Mouse (Mus musculus) ZHBTc4 (cell line): ENCODE measurements around the gene Lgmn.

Experiments used
- DNase-seq: peaks from one replicate; pipeline ENCODE4 v3.0.0-alpha.2; 2011; ENCODE audit warnings: low read depth, low spot score

Gene Lgmn

DNA sequence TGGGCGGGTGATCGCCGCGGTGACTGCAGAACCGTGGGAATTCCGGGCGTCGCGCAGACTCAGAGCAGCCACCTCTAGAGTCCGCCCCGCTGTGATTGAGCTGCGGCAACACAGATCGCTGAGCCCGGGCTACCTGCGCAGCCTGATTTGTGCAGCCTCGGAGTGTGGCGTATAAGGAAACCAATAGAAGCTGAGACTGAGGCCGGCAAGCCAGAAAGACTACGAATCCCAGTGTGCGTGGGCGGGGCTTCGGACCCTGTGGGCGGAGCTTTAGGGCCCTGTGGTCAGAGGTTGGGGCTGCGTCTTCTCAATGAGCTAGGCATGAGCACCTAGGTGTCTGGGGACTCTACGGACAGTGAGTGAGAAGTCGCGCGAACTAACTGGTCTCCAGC, at the start of gene Lgmn:
Gene Lgmn, minus strand, starts transcription at position 182 of the 392 bp plus-strand sequence.
- peak; percentile 99 for DNase-seq

- peak; percentile 49 for DNase-seq
These were observed 45.3 kb upstream of the Lgmn start for GRCm38 (mm10) chr12:102484946-102485345.

DNA sequence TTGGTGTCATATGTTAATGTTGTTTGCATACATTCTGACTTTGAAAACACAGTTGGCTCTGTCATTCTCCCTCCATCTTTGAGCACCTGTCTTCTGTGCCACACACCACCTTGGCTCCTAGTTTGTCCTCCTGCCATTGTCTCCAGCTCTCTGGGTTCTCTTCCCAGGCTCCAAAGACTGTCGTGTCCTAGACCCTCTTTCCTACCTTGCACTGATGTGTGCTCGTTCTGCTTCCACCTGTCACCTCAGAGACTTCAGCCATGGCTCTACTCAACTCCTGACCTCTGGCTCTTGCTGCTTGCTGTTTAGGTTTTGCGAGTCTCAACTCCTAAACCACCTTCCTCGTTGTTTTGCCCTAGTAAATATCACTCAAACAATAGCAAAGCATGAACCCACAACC, 40.9 kb upstream of the Lgmn start:
- DNase-seq = no peak

DNA sequence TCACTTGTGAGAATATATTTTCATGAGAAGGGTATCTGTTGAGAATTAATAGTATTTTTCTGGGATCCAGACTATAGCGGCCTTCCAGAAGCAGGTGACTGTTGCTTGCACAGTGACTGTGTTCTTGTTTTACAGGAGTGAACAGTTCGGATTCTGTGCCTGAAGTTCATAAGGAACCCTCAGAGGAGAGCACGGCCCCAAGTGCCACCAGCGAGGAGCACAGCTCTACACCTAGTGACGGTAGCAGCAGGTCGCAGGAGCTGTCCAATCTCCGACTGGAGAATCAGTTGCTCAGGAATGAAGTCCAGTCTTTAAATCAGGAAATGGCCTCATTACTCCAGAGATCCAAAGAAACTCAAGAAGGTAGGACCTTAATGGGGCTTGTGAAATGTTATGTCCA, 34.8 kb upstream of the Lgmn start:
- DNase-seq = no peak

DNA sequence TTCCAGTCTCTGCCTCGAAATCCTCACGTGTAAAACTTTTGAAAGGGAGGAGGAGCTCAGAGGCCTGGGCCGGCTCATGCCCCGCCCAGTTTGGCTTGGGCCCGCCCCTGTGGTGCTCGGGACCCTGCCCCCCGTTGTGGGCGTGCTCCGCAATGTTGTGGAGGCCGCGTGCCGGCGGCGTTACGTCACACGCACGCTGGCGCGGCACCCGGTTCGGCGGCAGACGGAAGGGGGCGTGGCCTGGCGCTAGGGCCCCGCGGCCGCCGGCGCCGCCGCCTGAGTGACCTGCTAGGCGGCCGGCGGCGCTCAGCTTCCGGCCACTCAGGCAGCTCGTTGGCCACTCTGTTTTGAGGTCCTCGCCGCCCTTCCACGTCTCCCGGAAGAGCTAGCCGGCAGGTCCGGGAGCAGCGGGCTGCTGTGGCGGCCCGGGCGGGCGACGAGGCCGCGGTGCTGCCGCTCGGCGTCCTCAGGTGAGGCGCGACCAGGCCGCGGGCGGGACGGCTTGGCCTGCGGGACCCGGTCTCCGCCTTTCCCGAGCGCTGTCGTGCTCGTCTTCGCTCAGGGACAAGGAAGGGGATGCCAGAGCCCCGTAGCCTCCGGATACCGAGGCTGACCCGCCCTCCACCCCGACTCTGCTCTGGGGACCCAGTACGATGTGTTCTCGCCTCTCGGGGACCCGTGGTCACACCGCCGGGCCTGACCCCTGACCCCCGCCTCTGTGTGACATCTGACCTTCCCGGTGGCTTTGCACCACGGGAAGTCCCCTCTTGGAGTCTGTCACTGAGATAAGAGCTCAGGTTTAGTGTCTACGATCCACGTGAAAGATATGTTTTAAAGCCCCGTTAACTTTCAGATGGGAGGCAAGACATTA, 29.5 kb upstream of the Lgmn start, which contains the start of gene Golga5:
Gene Golga5, plus strand, starts transcription at position 242 of the 871 bp plus-strand sequence.
- peak; percentile 98 for DNase-seq

DNA sequence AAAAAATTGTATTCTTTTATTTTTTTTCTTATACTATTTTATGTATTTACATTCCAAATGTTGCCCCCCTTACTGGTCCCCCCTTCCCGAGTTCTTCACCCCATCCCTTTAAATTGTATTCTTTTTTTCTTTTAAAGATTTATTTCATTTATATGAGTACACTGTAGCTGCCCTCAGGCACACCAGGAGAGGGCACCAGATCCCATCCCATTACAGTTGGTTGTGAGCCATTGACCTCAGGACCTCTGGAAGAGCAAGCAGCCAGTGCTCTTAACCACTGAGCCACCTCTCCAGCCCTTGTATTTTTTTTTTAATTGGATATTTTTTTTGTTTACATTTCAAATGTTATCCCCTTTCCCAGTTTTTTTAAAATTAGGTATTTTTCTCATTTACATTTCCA, 28.5 kb upstream of the Lgmn start:
- DNase-seq = peak; percentile 22

GRCm38 (mm10) chr12:102464650-102465049, 25.0 kb upstream of the Lgmn start:
- DNase-seq = peak; percentile 68

- no peak for DNase-seq
These were observed 21.6 kb upstream of the Lgmn start for GRCm38 (mm10) chr12:102461177-102461576.

DNA sequence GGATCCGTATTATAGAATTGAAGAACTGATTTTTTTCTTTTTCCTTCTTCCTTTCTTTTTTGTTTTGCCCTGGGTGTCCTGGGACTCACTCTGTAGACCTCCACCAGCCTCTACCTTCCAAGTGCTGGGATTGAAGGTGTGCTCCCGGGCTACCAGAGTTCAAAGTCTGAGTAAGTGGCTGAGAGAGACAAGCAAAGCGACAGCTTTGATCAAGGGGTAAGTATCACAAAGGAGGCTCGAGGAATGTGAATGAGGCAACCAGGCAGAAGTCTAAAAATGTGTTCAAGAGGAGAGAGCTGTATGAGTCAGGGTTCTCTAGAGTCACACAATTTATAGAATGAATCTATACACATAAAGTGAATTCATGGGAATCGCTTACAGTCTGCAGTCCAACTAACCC, 20.4 kb upstream of the Lgmn start:
- DNase-seq = no peak

DNA sequence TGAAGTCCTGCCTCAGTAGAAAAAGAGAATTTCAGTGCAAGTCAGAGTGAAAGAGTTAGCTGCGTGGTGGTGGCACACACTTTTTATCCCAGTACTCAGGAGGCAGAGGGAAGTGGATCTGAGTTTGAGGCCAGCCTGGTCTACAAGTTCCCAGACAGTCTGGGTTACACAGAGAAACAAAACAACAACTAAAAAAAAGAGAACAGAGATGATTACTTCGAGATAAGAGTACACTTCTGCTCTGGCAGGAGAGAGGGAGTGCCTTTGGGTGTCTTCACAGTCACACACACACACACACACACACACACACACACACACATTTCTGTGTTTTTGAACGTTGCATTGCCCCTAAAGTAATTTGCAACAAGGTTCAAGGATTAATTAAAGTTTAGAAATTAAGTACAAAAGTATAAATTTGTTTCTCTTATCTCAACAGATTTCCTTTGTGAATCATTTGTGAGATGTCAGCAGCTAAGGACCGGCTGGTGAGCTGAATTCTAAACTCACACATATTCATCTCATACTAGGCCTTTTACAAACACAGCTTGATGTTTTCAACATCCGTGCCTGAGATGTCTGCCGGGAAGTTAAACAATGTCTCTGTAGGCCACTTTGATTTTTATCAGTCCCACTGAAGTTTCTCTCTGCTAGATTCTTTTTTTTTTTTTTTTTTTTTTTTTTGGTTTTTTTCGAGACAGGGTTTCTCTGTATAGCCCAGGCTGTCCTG, 17.0 kb upstream of the Lgmn start:
- DNase-seq = no peak

DNA sequence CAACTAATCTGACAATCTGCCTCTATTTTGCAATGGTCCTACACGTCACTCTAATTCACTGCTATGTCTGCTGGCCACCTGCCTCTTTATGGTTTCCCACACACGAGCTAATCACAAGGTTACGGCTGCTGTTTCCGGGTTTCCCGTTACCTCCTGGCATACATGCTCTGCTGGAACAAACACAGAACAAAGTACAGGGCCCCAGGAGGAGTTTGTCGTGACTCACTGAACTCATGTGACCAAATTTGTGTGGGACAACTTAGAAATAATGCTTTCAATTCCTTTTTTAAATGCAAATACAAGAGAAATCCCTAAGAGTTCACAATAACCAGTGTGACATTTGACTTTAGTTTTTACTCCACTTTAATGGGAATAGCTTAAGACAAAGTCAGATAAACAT, 14.0 kb upstream of the Lgmn start:
- DNase-seq = no peak

DNA sequence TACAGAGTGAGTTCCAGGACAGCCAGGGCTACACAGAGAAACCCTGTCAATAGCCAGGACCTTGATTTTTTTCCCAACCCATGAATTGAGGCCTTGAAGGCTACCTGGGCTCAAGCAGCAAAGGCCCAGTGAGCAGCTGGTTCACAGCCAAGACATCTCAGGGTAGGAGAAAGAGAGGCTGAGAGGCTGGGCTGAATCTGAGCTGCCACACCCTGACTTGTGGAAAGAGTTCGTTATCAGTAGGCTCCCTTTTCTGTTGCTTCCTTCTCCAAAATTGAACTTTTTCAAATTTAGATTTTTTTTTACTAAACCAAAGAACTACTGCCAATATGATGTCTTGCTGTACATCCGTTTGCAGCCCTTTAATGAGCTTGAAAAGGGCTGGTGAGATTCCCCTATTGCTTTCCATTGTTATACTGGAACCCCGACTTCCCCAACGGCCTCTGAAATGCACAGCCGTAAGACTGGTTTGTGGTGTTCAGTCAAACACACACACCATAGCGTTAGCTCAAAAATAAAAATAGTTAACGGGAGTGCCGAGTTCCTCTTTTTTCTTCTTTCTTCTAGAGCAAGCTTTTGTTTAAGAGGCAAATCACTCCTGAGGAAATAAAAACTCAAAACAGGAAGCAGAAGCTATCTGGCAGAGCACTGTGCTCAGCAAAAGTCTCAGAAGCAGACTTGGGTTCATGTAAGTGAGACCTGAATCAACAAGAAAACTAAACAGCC, 11.7 kb upstream of the Lgmn start:
- DNase-seq = no peak

DNA sequence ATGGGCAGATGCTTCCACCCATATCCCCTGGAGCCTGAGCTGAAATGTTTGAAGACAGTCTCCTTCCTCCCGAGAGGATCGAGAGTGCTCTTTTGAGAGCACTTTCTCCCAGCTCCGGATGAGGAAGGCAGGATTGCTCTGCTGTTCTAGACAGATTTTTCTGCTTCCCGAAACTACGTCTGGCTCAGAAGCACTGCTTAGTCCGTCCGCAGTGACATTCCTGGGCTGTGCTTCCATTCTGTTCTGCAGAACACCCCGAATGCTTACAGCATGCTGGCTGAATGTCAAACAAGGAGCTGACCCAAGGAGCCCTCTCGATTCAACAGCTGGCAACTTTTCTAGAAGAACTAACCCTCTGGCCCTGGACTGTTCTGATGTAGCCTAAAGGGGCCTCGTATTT, 10.8 kb upstream of the Lgmn start:
- no peak for DNase-seq

GRCm38 (mm10) chr12:102445436-102445835, 5.8 kb upstream of the Lgmn start:
- no peak for DNase-seq

DNA sequence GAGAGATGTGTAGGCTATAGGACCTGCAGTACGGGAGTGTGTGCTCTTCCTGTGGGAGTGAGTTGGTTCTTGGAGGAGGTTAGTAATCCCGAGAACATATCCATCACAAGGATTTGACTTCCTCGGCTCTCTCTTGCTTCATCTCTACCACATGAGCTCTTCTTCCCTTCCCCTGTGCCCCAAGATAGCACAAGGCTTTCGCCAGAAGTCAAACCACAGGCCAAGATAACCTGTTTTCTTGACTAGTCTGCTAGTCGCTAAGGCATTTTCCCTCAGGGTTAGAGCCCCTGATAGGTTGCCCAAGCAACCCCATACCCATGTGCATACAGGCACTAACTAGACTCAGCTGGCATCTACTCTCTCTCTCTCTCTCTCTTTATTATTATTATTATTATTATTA, 4.1 kb upstream of the Lgmn start:
- DNase-seq = no peak

DNA sequence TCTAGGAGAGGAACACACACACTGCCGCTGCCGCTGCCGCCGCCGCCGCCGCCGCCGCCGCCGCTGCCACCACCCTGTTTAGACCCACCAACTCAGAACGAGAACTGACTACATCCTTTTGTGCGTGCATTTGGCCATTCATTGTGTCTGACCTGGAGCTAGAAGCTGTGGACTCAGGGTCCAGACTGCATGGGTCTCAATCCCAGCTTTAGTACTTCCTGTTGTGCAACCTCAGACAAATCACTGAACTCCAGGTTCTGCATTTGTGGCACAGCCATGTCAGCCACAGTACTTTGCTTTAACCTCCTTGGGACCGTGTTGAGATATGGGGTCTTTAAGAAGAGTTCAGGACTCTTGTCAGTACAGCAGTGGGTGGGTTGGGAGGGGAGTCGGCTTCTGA, 3.0 kb upstream of the Lgmn start:
- DNase-seq = no peak

DNA sequence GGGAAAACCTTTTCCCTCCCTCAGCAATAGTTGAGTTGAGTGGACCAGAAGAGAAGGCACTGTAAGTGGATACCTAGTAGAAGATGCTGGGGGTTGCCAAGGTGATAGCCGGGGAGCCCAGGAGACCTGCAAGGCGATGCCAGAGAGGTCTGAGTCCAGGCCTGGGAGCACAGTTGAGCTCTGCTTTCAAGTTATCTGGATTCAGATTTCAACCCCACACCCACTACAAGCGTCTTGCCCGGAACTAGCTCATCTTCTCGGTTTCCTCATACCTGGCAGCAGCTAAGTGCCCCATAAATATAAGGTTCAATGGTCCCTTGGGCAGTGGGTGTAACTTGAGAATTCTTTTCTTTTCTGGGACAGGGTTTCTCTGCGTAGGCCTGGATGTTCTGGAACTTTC, 1.5 kb upstream of the Lgmn start:
- no peak for DNase-seq

GRCm38 (mm10) chr12:102440551-102440950, 938 bp upstream of the Lgmn start:
- DNase-seq = no peak

- peak; percentile 23 for DNase-seq
These were observed 506 bp downstream of the Lgmn start for GRCm38 (mm10) chr12:102438983-102439631.

- DNase-seq = no peak
These were observed 1.7 kb downstream of the Lgmn start for GRCm38 (mm10) chr12:102437952-102438351.

- DNase-seq = no peak
These were observed 2.6 kb downstream of the Lgmn start for GRCm38 (mm10) chr12:102436939-102437526.
